Mouse (Mus musculus) MEL (cell line): ENCODE results near the gene Pde1a. TPM values are rescaled to one million over a fixed set of nuclear protein-coding genes. Genes with fewer than 3 reads are reported as not detected.

Experiments used
- DNase-seq: peaks from one replicate; pipeline ENCODE4 v3.0.0; 2011; ENCODE audit warnings: low read depth, low spot score
- H3K27ac ChIP-seq: 2 replicates; pipeline ENCODE4 v1.5.1; 2012; ENCODE audit warnings: low read depth, mild to moderate bottlenecking, control low read depth, low read length, moderate library complexity; ENCODE audit not compliant: control insufficient read depth
- H3K27me3 ChIP-seq, 2 experiments: fragments of 150-350 bp in 1 of 2; sonication (generic) in 1 of 2; 2 replicates each; pipeline ENCODE4 v1.6.1; 2012; ENCODE audit warnings: low read length in 2 of 2, mild to moderate bottlenecking in 2 of 2, improper control_type of control experiment in 1 of 2, moderate library complexity in 1 of 2; ENCODE audit not compliant: insufficient read depth in 2 of 2, control insufficient read depth in 1 of 2
- H3K36me3 ChIP-seq, 2 experiments: 2 replicates each; pipeline ENCODE4 v1.6.1; 2012 to 2014; ENCODE audit warnings: low read length in 2 of 2, improper control_type of control experiment in 1 of 2, inconsistent platforms in 1 of 2, mild to moderate bottlenecking in 1 of 2; ENCODE audit not compliant: insufficient read depth in 2 of 2, control insufficient read depth in 1 of 2
- H3K4me1 ChIP-seq, 2 experiments: fragments of 150-350 bp in 1 of 2; sonication (generic) in 1 of 2; 2 replicates each; pipeline ENCODE4 v1.6.1; 2012; ENCODE audit warnings: low read length in 2 of 2, improper control_type of control experiment in 1 of 2, mild to moderate bottlenecking in 1 of 2; ENCODE audit not compliant: insufficient read depth in 2 of 2, control insufficient read depth in 1 of 2
- H3K4me3 ChIP-seq, 2 experiments: fragments of 150-350 bp in 1 of 2; sonication (generic) in 1 of 2; 2 replicates each; pipeline ENCODE4 v1.5.1; 2012; ENCODE audit warnings: low read depth in 2 of 2, low read length in 2 of 2, mild to moderate bottlenecking in 2 of 2, moderate library complexity in 2 of 2, control low read depth in 1 of 2, improper control_type of control experiment in 1 of 2; ENCODE audit not compliant: control insufficient read depth in 1 of 2, insufficient read depth in 1 of 2
- H3K79me2 ChIP-seq: 2 replicates; pipeline ENCODE4 v1.6.1; 2012; ENCODE audit warnings: mild to moderate bottlenecking, low read length, moderate library complexity; ENCODE audit not compliant: control insufficient read depth, poor library complexity, insufficient read depth
- H3K9ac ChIP-seq: 2 replicates; pipeline ENCODE4 v1.6.1; 2012; ENCODE audit warnings: low read depth, mild to moderate bottlenecking, control low read depth, low read length, moderate library complexity; ENCODE audit not compliant: control insufficient read depth, poor library complexity, severe bottlenecking
- H3K9me3 ChIP-seq: fragments of 150-350 bp; sonication (generic); replicated peaks from 2 replicates; pipeline ENCODE4 v1.6.1; 2012; ENCODE audit warnings: mild to moderate bottlenecking, low read length, improper control_type of control experiment, moderate library complexity; ENCODE audit not compliant: insufficient read depth
- BHLHE40 ChIP-seq: IDR thresholded peaks from 2 replicates; pipeline ENCODE4 v1.6.1; 2012; ENCODE audit warnings: low read depth, mild to moderate bottlenecking, inconsistent platforms, low read length, improper control_type of control experiment, borderline replicate concordance
- CHD1 ChIP-seq: IDR thresholded peaks from 2 replicates; pipeline ENCODE4 v1.6.1; 2012; ENCODE audit warnings: low read depth, mild to moderate bottlenecking, inconsistent platforms, low read length, improper control_type of control experiment
- CHD2 ChIP-seq: IDR thresholded peaks from 2 replicates; pipeline ENCODE4 v1.6.1; 2011; ENCODE audit warnings: low read length, improper control_type of control experiment
- EP300 ChIP-seq, 2 experiments: IDR thresholded peaks; 2 replicates each; pipeline ENCODE4 v1.6.1; 2011; ENCODE audit warnings: improper control_type of control experiment in 2 of 2, low read length in 2 of 2, low read depth in 1 of 2, mild to moderate bottlenecking in 1 of 2
- ETS1 ChIP-seq: IDR thresholded peaks from 2 replicates; pipeline ENCODE4 v1.6.1; 2012; ENCODE audit warnings: low read depth, mild to moderate bottlenecking, inconsistent platforms, low read length, improper control_type of control experiment, moderate library complexity
- GABPA ChIP-seq: IDR thresholded peaks from 2 replicates; pipeline ENCODE4 v1.6.1; 2012; ENCODE audit warnings: low read depth, mild to moderate bottlenecking, inconsistent platforms, low read length, improper control_type of control experiment, moderate library complexity
- GATA1 ChIP-seq: IDR thresholded peaks from 2 replicates; pipeline ENCODE4 v1.6.1; 2011; ENCODE audit warnings: low read depth, low read length, improper control_type of control experiment
- HCFC1 ChIP-seq: IDR thresholded peaks from 2 replicates; pipeline ENCODE4 v1.6.1; 2012; ENCODE audit warnings: low read depth, mild to moderate bottlenecking, inconsistent platforms, low read length, improper control_type of control experiment, moderate library complexity
- JUND ChIP-seq: IDR thresholded peaks from 2 replicates; pipeline ENCODE4 v1.6.1; 2011; ENCODE audit warnings: low read depth, mild to moderate bottlenecking, improper control_type of control experiment, low read length
- KAT2A ChIP-seq: conservative IDR thresholded peaks from 2 replicates; pipeline ENCODE4 v1.6.1; 2012; ENCODE audit warnings: low read depth, low read length, improper control_type of control experiment, inconsistent platforms
- MAFK ChIP-seq: IDR thresholded peaks from 2 replicates; pipeline ENCODE4 v1.6.1; 2011; ENCODE audit warnings: low read depth, mild to moderate bottlenecking, low read length, improper control_type of control experiment, borderline replicate concordance
- MXI1 ChIP-seq: IDR thresholded peaks from 2 replicates; pipeline ENCODE4 v1.6.1; 2011; ENCODE audit warnings: mild to moderate bottlenecking, low read depth, low read length, improper control_type of control experiment
- MYB ChIP-seq: IDR thresholded peaks from 2 replicates; pipeline ENCODE4 v1.6.1; 2011; ENCODE audit warnings: mild to moderate bottlenecking, low read depth, low read length, improper control_type of control experiment
- POLR2AphosphoS2 ChIP-seq: IDR thresholded peaks from 2 replicates; pipeline ENCODE4 v1.6.1; 2011; ENCODE audit warnings: low read length, improper control_type of control experiment
- RCOR1 ChIP-seq: IDR thresholded peaks from 2 replicates; pipeline ENCODE4 v1.6.1; 2012; ENCODE audit warnings: low read depth, mild to moderate bottlenecking, inconsistent platforms, low read length, improper control_type of control experiment
- TCF12 ChIP-seq: IDR thresholded peaks from 2 replicates; pipeline ENCODE4 v1.6.1; 2014; ENCODE audit warnings: low read depth, mild to moderate bottlenecking, inconsistent platforms, low read length, improper control_type of control experiment, moderate library complexity
- UBTF ChIP-seq: IDR thresholded peaks from 2 replicates; pipeline ENCODE4 v1.6.1; 2012; ENCODE audit warnings: low read depth, mild to moderate bottlenecking, inconsistent platforms, low read length, improper control_type of control experiment, moderate library complexity, borderline replicate concordance; ENCODE audit not compliant: insufficient read depth
- ZC3H11A ChIP-seq: IDR thresholded peaks from 2 replicates; pipeline ENCODE4 v1.6.1; 2012; ENCODE audit warnings: low read depth, mild to moderate bottlenecking, inconsistent platforms, low read length, improper control_type of control experiment
- polyA plus RNA-seq, 2 experiments: library from polyadenylated mRNA; stranded (reverse) in 1 of 2; unstranded in 1 of 2; fragments of >175 nt in 1 of 2; fragments of >200 nt in 1 of 2; gene quantifications; 2 replicates each; pipeline versions ENCODE4 v1.2.1 to v1.2.4; 2012; ENCODE audit warnings: low replicate concordance in 2 of 2, low read depth in 1 of 2; ENCODE audit not compliant: insufficient read length in 2 of 2, insufficient read depth in 1 of 2, missing spikeins in 1 of 2
- total RNA-seq: library from RNA; depleted of rRNA; stranded (reverse); fragments of 300-350 nt; gene quantifications from 2 replicates; pipeline ENCODE4 v1.2.3, GENCODE M21; 2012

The Pde1a gene
- total and polyA plus RNA-seq, 3 experiments: not detected

GRCm38 (mm10) chr2:79961421-79961820 is 167.8 kb downstream of the Pde1a start:
- peaks cover 2 to 3% of the 10 kb centered on the region in 2 experiments; a peak in 3 of 4 replicates for H3K27me3 ChIP-seq
- H3K79me2 ChIP-seq: no peaks in the 10 kb centered on the region
- H3K27ac ChIP-seq: no peak overlapping the region
- no peak overlapping the region for H3K4me3 ChIP-seq
- H3K36me3 ChIP-seq: no peaks in the 10 kb centered on the region
- no peak for TF ChIP-seq ZC3H11A
- no peak for TF ChIP-seq POLR2AphosphoS2
- TF ChIP-seq MAFK: no peak
- TF ChIP-seq CHD1: no peak
- TF ChIP-seq RCOR1: no peak
- no peak overlapping the region for H3K9ac ChIP-seq
- H3K4me1 ChIP-seq: no peaks in the 10 kb centered on the region
- H3K9me3 ChIP-seq: no peaks in the 10 kb centered on the region
- DNase-seq: no peak

DNA sequence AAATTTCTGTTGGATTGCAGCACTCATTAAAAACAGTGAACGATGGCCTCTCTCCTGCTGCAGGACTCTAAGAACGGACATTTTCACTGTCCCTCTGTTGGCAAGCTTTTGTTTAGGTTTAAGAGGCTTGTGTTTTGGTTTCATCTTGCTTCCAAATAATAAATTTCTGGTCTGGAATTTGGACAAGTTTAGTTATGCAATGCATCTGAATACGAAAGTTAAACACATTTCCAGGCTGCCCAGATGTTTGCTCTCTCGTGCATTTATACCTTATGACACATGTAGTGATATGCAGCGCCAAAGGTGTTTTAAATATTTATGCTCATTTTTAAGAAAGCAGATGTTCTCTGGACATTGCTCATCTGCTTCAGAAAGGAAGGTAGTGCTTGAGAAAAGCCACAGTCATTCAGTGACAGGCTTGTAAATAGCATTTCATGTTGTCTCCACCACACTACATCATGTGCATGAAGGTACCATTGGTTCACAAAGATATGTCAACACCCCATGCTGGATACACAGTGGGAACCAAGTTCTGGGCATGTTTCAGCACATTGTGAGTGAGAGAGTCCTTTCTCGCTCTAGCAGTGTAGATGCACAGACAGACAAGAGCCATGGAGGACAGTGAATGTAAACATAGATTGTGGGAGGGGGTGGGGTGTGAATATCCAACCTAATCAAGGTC is 171.5 kb downstream of the Pde1a start:
- no peaks in the 10 kb centered on the region for H3K9me3 ChIP-seq
- peaks cover 2 to 3% of the 10 kb centered on the region in 2 experiments; a peak in 3 of 4 replicates for H3K27me3 ChIP-seq
- no peaks in the 10 kb centered on the region for H3K4me1 ChIP-seq
- no peak overlapping the region for H3K4me3 ChIP-seq
- TF ChIP-seq JUND (no peak), GATA1 (no peak), RCOR1 (no peak), EP300 (IDR thresholded peaks at IDR 0.05; ENCODE audit: low read depth in 1 of 2, low read length in 2 of 2) (no peak), KAT2A (no peak), BHLHE40 (no peak), ZC3H11A (no peak), UBTF (no peak), MYB (no peak), GABPA (no peak), MXI1 (no peak), TCF12 (no peak), ETS1 (no peak), HCFC1 (no peak), CHD2 (no peak)
- H3K79me2 ChIP-seq: no peaks in the 10 kb centered on the region
- no peaks in the 10 kb centered on the region for H3K36me3 ChIP-seq
- no peak for DNase-seq
- no peak overlapping the region for H3K27ac ChIP-seq
- no peak overlapping the region for H3K9ac ChIP-seq
